Mouse (Mus musculus) embryo, embryonic 9.5 days (tissue): ENCODE results near the gene Tacr2.
A peak's percentile ranks its signal among the peaks of the same experiment; 100 is the strongest.

Experiments
- DNase-seq: peaks from one replicate; pipeline ENCODE4 v3.0.0-alpha.2; 2017; ENCODE audit errors: extremely low spot score

Tacr2 gene

GRCm38 (mm10) chr10:62252000-62252488 lies at the start of gene Tacr2:
Gene Tacr2 (plus strand): TSS chr10:62252438.
- DNase-seq: no peak

GRCm38 (mm10) chr10:62202574-62202973 lies 49.7 kb upstream of the Tacr2 start:
- no peak for DNase-seq

- DNase-seq: no peak
Measured at GRCm38 (mm10) chr10:62208241-62208896, 43.9 kb upstream of the Tacr2 start.

- DNase-seq: no peak
Measured at GRCm38 (mm10) chr10:62211310-62211709, 40.9 kb upstream of the Tacr2 start.

- DNase-seq: no peak
Measured at GRCm38 (mm10) chr10:62215169-62215616, 37.0 kb upstream of the Tacr2 start.

- DNase-seq: no peak
Measured at GRCm38 (mm10) chr10:62215633-62216032, 36.6 kb upstream of the Tacr2 start.

- DNase-seq: no peak
Measured at GRCm38 (mm10) chr10:62216595-62216994, 35.6 kb upstream of the Tacr2 start.

- no peak for DNase-seq
Measured at GRCm38 (mm10) chr10:62217196-62217595, 35.0 kb upstream of the Tacr2 start.

- DNase-seq: no peak
Measured at GRCm38 (mm10) chr10:62218044-62218788, 34.0 kb upstream of the Tacr2 start.

- DNase-seq: no peak
Measured at GRCm38 (mm10) chr10:62218789-62219172, 33.5 kb upstream of the Tacr2 start.

- DNase-seq: no peak
Measured at GRCm38 (mm10) chr10:62220732-62221514, 31.3 kb upstream of the Tacr2 start.

GRCm38 (mm10) chr10:62221647-62222046 lies 30.6 kb upstream of the Tacr2 start:
- DNase-seq: no peak

- no peak for DNase-seq
Measured at GRCm38 (mm10) chr10:62222777-62223176, 29.5 kb upstream of the Tacr2 start.

- DNase-seq: no peak
Measured at GRCm38 (mm10) chr10:62224231-62224630, 28.0 kb upstream of the Tacr2 start.

GRCm38 (mm10) chr10:62225839-62226238 lies 26.4 kb upstream of the Tacr2 start:
- no peak for DNase-seq

- DNase-seq: no peak
Measured at GRCm38 (mm10) chr10:62228126-62228525, 24.1 kb upstream of the Tacr2 start.

GRCm38 (mm10) chr10:62230708-62231394 lies 21.4 kb upstream of the Tacr2 start, which contains the start of gene Tspan15:
Gene Tspan15 (minus strand): TSS chr10:62231251.
- DNase-seq: peak; percentile 98

GRCm38 (mm10) chr10:62231395-62231732 lies 20.9 kb upstream of the Tacr2 start:
- no peak for DNase-seq

- no peak for DNase-seq
Measured at GRCm38 (mm10) chr10:62231811-62232210, 20.4 kb upstream of the Tacr2 start.

- no peak for DNase-seq
Measured at GRCm38 (mm10) chr10:62236165-62236564, 16.1 kb upstream of the Tacr2 start.

- DNase-seq: no peak
Measured at GRCm38 (mm10) chr10:62237205-62237604, 15.0 kb upstream of the Tacr2 start.

- no peak for DNase-seq
Measured at GRCm38 (mm10) chr10:62238688-62239087, 13.6 kb upstream of the Tacr2 start.
